Comparison of ENCODE assay signal across 8 mouse cellular contexts in genomic region chr6:107528877-107529864, GRCm38 (mm10). TPM values are rescaled to one million over a fixed set of nuclear protein-coding genes. Genes with fewer than 3 reads are reported as not detected.
A peak's percentile ranks its signal among the peaks of the same experiment; 100 is the strongest.
DNase-seq lines count a peak whose midpoint lies in the region; ATAC-seq lines count a peak whose summit lies in the region.

Gene Lrrn1 (plus strand): TSS chr6:107529768.

- H3K4me1 ChIP-seq in heart, embryonic 13.5 days, result peaks cover 18% of the 10 kb centered on the region
- no peaks in the 10 kb centered on the region for H3K4me1 ChIP-seq in liver, embryonic 16.5 days (ENCODE audit: control insufficient read depth, low read depth, low read length)

- peak within 1 kb of the TSS; percentile 67 for H3K9ac ChIP-seq in heart, embryonic 13.5 days
- no peak within 1 kb of the TSS for H3K9ac ChIP-seq in liver, embryonic 16.5 days (ENCODE audit: low read depth, low read length)

- ATAC-seq in heart, embryonic 13.5 days (ENCODE audit: extremely low read depth, insufficient number of reproducible peaks, low FRiP score, low TSS enrichment), result no peak
- ATAC-seq in liver, embryonic 16.5 days (ENCODE audit: low read depth), result no peak

- H3K4me2 ChIP-seq in heart, embryonic 13.5 days, result peak within 1 kb of the TSS; percentile 99
- peak within 1 kb of the TSS; percentile 30 for H3K4me2 ChIP-seq in liver, embryonic 16.5 days (ENCODE audit: low read depth, low read length)

- H3K4me3 ChIP-seq in heart, embryonic 13.5 days, result peak within 1 kb of the TSS; percentile 64
- H3K4me3 ChIP-seq in liver, embryonic 16.5 days (ENCODE audit: low read depth, low read length), result peak within 1 kb of the TSS; percentile 24

- no peak within 1 kb of the TSS for H3K27ac ChIP-seq in heart, embryonic 13.5 days (replicated peaks)
- H3K27ac ChIP-seq in liver, embryonic 16.5 days (ENCODE audit: low read length), result no peak within 1 kb of the TSS

- peak; percentile 7 for DNase-seq in 3134 (ENCODE audit: extremely low read depth, insufficient read length, low spot score)
- DNase-seq in ZHBTc4 (ENCODE audit: low read depth, low spot score), result peak; percentile 47
- DNase-seq in embryo, embryonic 9.5 days (ENCODE audit: extremely low spot score), result peak; percentile 73
- DNase-seq in layer of hippocampus, adult 18-20 months (ENCODE audit: low spot score in 2 of 2), result peak; percentile 76 to 87
- DNase-seq in right cerebral cortex, postnatal 14 days, result peak; percentile 85
- no peak for DNase-seq in spleen, postnatal 14 days (ENCODE audit: low spot score in 2 of 2)

- H3K36me3 ChIP-seq in heart, embryonic 13.5 days, result no peaks in the 10 kb centered on the region
- H3K36me3 ChIP-seq in liver, embryonic 16.5 days (ENCODE audit: control insufficient read depth, insufficient read depth), result no peaks in the 10 kb centered on the region

- no peaks in the 10 kb centered on the region for H3K9me3 ChIP-seq in heart, embryonic 13.5 days
- no peaks in the 10 kb centered on the region for H3K9me3 ChIP-seq in liver, embryonic 16.5 days (replicated peaks; ENCODE audit: control insufficient read depth, low read length)

- H3K27me3 ChIP-seq in heart, embryonic 13.5 days (replicated peaks), result peaks cover 49% of the 10 kb centered on the region
- peaks cover 23% of the 10 kb centered on the region for H3K27me3 ChIP-seq in liver, embryonic 16.5 days (ENCODE audit: control insufficient read depth, insufficient read depth, low read depth, low read length)

- 7% methylated on average over 22 of the region's 43 CpGs for WGBS in heart, embryonic 13.5 days
- WGBS in liver, embryonic 16.5 days (ENCODE audit: insufficient replicate concordance), result 6% methylated on average over 29 of the region's 43 CpGs

RNA-seq across cellular contexts. Expression of gene Lrrn1, which starts in this region (rescaled TPM):
- polyA plus RNA-seq in heart, embryonic 13.5 days (2015; fragmentation: Nextera tagmentation; extraction: Ambion mirVana), result 1.9 and 2.0 TPM in 2 replicates
- total RNA-seq in layer of hippocampus, adult 18-20 months (2021), result 100 to 1,000 TPM in 1 of 2 experiments, 10 to 100 TPM in 1; 96.1 to 103 TPM
- polyA plus RNA-seq in liver, embryonic 16.5 days (2015; fragmentation: Nextera tagmentation; extraction: Ambion mirVana), result 0.15 and 0.39 TPM in 2 replicates

Comparison
In these comparisons a context has a peak if more than half of its experiments do, and no peak if none do; other contexts are left out.
1. DNase-seq: peak in 3134 (single experiment), ZHBTc4 (single experiment), embryo, embryonic 9.5 days (single experiment), layer of hippocampus, adult 18-20 months (2 of 2) and right cerebral cortex, postnatal 14 days (single experiment); none in spleen, postnatal 14 days (0 of 2).